Mouse (Mus musculus) bone marrow macrophage, adult 2 months (primary cell): ENCODE results near the gene Myo10.

Source experiments
- CTCF ChIP-seq: IDR thresholded peaks from 2 replicates; pipeline ENCODE4 v1.5.1; 2012; ENCODE audit warnings: low read depth, mild to moderate bottlenecking, low read length, moderate library complexity
- POLR2A ChIP-seq: IDR thresholded peaks from 2 replicates; pipeline ENCODE4 v1.6.1; 2012; ENCODE audit warnings: mild to moderate bottlenecking, low read depth, low read length, borderline replicate concordance

DNA sequence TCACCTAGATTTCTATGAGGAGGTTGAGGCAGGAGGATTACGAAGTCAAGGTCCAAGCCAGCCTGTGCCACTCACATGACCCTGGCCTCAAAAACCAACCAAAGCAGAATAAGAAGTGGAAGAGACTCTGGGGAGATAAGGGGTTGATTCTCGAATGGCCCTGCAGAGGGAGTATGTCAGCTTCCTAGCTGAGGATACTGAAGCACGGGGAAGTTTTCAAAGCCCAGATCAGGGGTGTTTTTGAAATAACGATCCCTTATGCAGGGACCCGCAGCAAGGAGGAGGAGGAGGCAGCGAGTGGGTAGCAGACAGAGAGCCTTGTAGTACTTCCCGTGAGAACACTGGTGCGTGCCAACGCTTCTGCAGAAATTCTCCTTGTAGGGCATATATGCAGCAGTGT is 108.7 kb downstream of the Myo10 start:
- TF ChIP-seq CTCF (0 out of 2 replicates have a peak, but pooled peaks have one; percentile 6), POLR2A (no peak)
